Mouse (Mus musculus) forebrain, embryonic 16.5 days (tissue): Measurements from ENCODE around the gene Olfr1359. TPM values are rescaled to one million over a fixed set of nuclear protein-coding genes. Genes with fewer than 3 reads are reported as not detected.
"Not testable (repeated sequence)": the region's sequence is repeated elsewhere in the genome, so short reads cannot be mapped to it uniquely, and the experiment has no call there.

ENCODE experiments used
- ATAC-seq: fragments of 200-750 bp; cut with Nextera tagmentation; 2 replicates; pipeline ENCODE4 v1.8.0; 2017; ENCODE audit warnings: mild to moderate bottlenecking, moderate library complexity
- H3K27ac ChIP-seq: fragments of 300-500 bp; sonication (generic); 2 replicates; pipeline ENCODE4 v1.5.1; 2014; ENCODE audit warnings: low read length, control low read depth
- H3K27me3 ChIP-seq: fragments of 300-500 bp; sonication (generic); replicated peaks from 2 replicates; pipeline ENCODE4 v1.6.1; 2014; ENCODE audit warnings: low read length; ENCODE audit not compliant: control insufficient read depth, insufficient read depth
- H3K36me3 ChIP-seq: fragments of 300-500 bp; sonication (generic); 2 replicates; pipeline ENCODE4 v1.6.1; 2014; ENCODE audit not compliant: control insufficient read depth, insufficient read depth
- H3K4me1 ChIP-seq: fragments of 300-500 bp; sonication (generic); replicated peaks from 2 replicates; pipeline ENCODE4 v1.6.1; 2014; ENCODE audit warnings: low read length; ENCODE audit not compliant: control insufficient read depth, insufficient read depth
- H3K4me2 ChIP-seq: fragments of 300-500 bp; sonication (generic); 2 replicates; pipeline ENCODE4 v1.6.1; 2014; ENCODE audit warnings: mild to moderate bottlenecking, low read length, control low read depth
- H3K4me3 ChIP-seq: fragments of 300-500 bp; sonication (generic); replicated peaks from 2 replicates; pipeline ENCODE4 v1.5.1; 2014; ENCODE audit warnings: mild to moderate bottlenecking, low read length, control low read depth
- H3K9ac ChIP-seq: fragments of 300-500 bp; sonication (generic); replicated peaks from 2 replicates; pipeline ENCODE4 v1.6.1; 2014; ENCODE audit warnings: low read depth, low read length, control low read depth
- H3K9me3 ChIP-seq: fragments of 300-500 bp; sonication (generic); 2 replicates; pipeline ENCODE4 v1.6.1; 2016; ENCODE audit warnings: low read length; ENCODE audit not compliant: control insufficient read depth
- WGBS: fragments of 180-500 bp; shearing (Covaris S2); extraction: QIAGEN DNeasy Blood & Tissue Kit; methylation state at CpG from one replicate; pipeline ENCODE4 v1.1.7; 2014; 5-methylcytosine and 5-hydroxymethylcytosine counted together
- polyA plus RNA-seq: library from polyadenylated mRNA; unstranded; fragments of >200 nt; fragmentation: Nextera tagmentation; extraction: Ambion mirVana; gene quantifications from 2 replicates; pipeline ENCODE4 v1.2.1, GENCODE M21; 2015

Olfr1359 gene
- polyA plus RNA-seq, 1 experiment from 2014 or later: not detected

DNA sequence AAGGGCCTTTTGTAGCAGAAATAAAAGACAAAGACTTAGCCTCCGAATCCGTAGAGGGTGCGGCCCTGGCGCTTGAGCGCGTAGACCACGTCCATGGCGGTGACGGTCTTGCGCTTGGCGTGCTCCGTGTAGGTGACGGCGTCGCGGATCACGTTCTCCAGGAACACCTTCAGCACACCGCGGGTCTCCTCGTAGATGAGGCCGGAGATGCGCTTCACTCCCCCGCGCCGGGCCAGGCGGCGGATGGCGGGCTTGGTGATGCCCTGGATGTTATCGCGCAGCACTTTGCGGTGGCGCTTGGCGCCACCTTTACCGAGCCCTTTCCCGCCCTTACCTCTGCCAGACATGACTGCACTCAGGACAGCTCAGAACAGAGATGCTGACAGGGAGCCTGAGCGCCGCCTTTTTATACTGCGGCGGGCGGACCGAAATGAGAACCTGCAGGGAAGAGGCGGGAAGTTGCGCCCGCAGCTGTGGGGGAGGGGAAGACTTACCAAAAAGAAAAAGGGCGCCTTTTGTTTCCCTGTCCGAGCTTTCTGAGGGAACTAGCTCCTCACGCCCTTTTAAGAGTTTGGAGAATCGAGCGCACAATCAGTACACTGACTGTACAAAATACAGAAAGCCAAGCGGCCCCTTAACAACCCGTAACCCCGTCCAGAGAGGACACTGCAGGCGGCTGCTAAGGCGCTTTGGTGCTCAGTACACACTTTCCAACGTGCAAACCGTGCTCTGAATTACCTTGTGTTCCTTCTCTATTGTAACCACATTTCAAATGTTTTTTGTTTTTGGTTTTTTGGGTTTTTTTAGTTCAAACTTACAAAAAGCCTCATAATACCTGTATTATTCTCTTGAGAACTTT lies 52.5 kb downstream of the Olfr1359 start, which contains the start of gene Hist1h4k:
Hist1h4k (minus strand) TSS at position 347 of the 859 bp plus-strand sequence.
- H3K4me2 ChIP-seq: peak within 1 kb of the TSS; percentile 82
- H3K27ac ChIP-seq: peak within 1 kb of the TSS; percentile 92
- WGBS: under 1% methylated on average over 44 of the region's 56 CpGs
- peak within 1 kb of the TSS; percentile 63 for H3K9ac ChIP-seq
- peak within 1 kb of the TSS; percentile 70 for H3K4me3 ChIP-seq
- H3K27me3 ChIP-seq, H3K9me3 ChIP-seq, H3K36me3 ChIP-seq: not testable (repeated sequence)
- H3K4me1 ChIP-seq: peaks cover 21% of the 10 kb centered on the region
- ATAC-seq: peak; percentile 85

- Histone ChIP-seq H3K4me2 (no peak overlapping the region), H3K36me3 (no peaks in the 10 kb centered on the region), H3K27ac (no peak overlapping the region), H3K4me1 (peaks cover 21% of the 10 kb centered on the region), H3K9ac (no peak overlapping the region), H3K27me3 (no peaks in the 10 kb centered on the region), H3K9me3 (no peaks in the 10 kb centered on the region), H3K4me3 (no peak overlapping the region)
- no peak for ATAC-seq
These were observed 53.5 kb downstream of the Olfr1359 start for GRCm38 (mm10) chr13:21751417-21751816.

DNA sequence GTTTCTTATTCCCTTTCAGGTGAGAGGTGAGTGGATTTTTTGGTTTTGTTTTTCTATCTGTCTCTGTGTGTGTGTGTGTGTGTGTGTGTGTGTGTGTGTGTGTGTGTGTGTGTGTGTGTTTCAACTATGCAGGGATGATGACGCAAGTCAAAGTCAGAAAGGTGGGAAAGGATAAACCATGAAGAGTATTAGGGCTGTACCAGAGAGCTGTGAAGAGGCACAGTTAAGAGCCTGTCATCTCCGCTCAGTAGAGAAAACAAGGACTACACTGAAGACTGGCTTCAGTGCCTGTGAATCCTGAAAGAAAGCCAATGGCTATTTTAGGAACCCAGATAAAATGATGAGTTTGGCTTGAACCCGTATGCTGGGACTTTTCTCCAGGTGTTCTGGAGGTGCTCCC lies 53.9 kb downstream of the Olfr1359 start:
- 72% methylated on average over 3 of the region's 3 CpGs for WGBS
- H3K4me1 ChIP-seq: peaks cover 21% of the 10 kb centered on the region
- no peak overlapping the region for H3K27ac ChIP-seq
- no peaks in the 10 kb centered on the region for H3K9me3 ChIP-seq
- no peak overlapping the region for H3K4me3 ChIP-seq
- H3K27me3 ChIP-seq: no peaks in the 10 kb centered on the region
- no peak for ATAC-seq
- no peaks in the 10 kb centered on the region for H3K36me3 ChIP-seq
- H3K9ac ChIP-seq: no peak overlapping the region
- no peak overlapping the region for H3K4me2 ChIP-seq

- Histone ChIP-seq H3K4me2 (peak overlapping the region; percentile 25; the same call in 1 of the 2 replicates), H3K9me3 (no peaks in the 10 kb centered on the region), H3K9ac (no peak overlapping the region; the same call in 1 of the 2 replicates), H3K27me3 (no peaks in the 10 kb centered on the region), H3K36me3 (no peaks in the 10 kb centered on the region), H3K4me3 (no peak overlapping the region), H3K27ac (peak overlapping the region; percentile 37; the same call in 1 of the 2 replicates), H3K4me1 (peaks cover 19% of the 10 kb centered on the region)
- no peak for ATAC-seq
- WGBS: 42% methylated on average over 3 of the region's 3 CpGs
These were observed 54.4 kb downstream of the Olfr1359 start for GRCm38 (mm10) chr13:21752356-21752755.

DNA sequence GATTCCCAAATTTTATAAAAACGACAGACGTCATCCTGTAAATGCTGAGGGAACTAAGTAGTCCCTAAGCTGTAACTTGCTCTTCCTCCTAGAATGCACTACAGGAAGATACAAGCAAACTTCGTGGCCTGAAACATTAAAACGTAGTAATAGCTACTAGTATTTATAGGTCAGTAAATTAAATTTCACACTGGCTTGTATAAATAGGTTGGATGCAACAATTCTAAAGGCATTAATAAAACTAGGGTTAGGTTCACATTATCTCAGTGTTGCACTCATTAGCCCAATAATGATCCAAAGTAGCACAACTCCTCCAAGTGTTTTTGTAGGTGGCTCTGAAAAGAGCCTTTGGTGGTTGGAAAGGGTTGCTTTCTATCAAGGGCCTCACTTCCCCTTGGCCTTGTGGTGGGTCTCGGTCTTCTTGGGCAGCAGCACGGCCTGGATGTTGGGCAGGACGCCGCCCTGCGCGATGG lies 55.2 kb downstream of the Olfr1359 start:
- Histone ChIP-seq H3K4me1 (peaks cover 16% of the 10 kb centered on the region), H3K9me3 (no peaks in the 10 kb centered on the region), H3K4me3 (peak overlapping the region; percentile 51), H3K4me2 (peak overlapping the region; percentile 85), H3K27me3 (no peaks in the 10 kb centered on the region), H3K9ac (peak overlapping the region; percentile 64), H3K36me3 (no peaks in the 10 kb centered on the region), H3K27ac (peak overlapping the region; percentile 94)
- no peak for ATAC-seq
- WGBS: 1% methylated on average over 10 of the region's 10 CpGs

DNA sequence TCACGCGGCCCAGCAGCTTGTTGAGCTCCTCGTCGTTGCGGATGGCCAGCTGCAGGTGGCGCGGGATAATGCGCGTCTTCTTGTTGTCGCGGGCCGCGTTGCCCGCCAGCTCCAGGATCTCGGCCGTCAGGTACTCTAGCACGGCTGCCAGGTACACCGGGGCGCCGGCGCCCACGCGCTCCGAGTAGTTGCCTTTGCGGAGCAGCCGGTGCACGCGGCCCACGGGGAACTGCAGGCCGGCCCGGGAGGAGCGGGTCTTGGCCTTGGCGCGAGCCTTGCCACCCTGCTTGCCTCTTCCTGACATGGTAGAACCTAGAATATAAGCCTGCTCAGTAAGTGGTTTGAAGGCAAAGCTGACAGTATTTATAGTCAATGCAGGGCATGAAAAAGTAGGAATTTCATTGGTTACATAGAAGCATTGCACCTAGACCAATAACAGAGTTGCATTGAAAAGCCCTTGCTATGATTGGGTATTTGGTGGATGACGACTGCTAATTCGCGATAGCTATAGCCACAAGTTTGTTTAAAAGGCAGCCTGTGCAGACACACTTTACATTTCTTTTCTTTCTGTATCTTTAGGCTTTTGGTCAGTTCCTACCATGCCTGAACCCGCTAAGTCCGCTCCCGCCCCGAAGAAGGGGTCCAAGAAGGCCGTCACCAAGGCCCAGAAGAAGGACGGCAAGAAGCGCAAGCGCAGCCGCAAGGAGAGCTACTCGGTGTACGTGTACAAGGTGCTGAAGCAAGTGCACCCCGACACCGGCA lies 55.8 kb downstream of the Olfr1359 start, which contains the start of the genes Hist1h2ak and Hist1h2bn:
Hist1h2ak (minus strand) TSS at position 304 of the 762 bp plus-strand sequence.
Hist1h2bn (plus strand) TSS at position 600 of the 762 bp plus-strand sequence.
- Histone ChIP-seq H3K9ac (peak within 1 kb of the TSS; percentile 64), H3K4me1 (peaks cover 13% of the 10 kb centered on the region), H3K4me3 (peak within 1 kb of the TSS; percentile 51), H3K4me2 (peak within 1 kb of the TSS; percentile 85), H3K27ac (peak within 1 kb of the TSS; percentile 94)
- WGBS: under 1% methylated on average over 32 of the region's 50 CpGs
- ATAC-seq: peak; percentile 95
- H3K27me3 ChIP-seq, H3K9me3 ChIP-seq, H3K36me3 ChIP-seq: not testable (repeated sequence)

GRCm38 (mm10) chr13:21754294-21755001 lies 56.5 kb downstream of the Olfr1359 start:
- WGBS: 0% methylated on average over 8 of the region's 26 CpGs
- not testable (repeated sequence) for H3K9me3 ChIP-seq, H3K36me3 ChIP-seq, H3K27me3 ChIP-seq, ATAC-seq
- H3K4me1 ChIP-seq: peaks cover 11% of the 10 kb centered on the region
- H3K27ac ChIP-seq: peak overlapping the region; percentile 86
- H3K4me3 ChIP-seq: peak overlapping the region; percentile 51
- H3K9ac ChIP-seq: 0 out of 2 replicates have a peak overlapping the region, but pooled peaks have one; percentile 29
- peak overlapping the region; percentile 66 for H3K4me2 ChIP-seq

- H3K4me1 ChIP-seq: peaks cover 11% of the 10 kb centered on the region
- H3K9me3 ChIP-seq: no peaks in the 10 kb centered on the region
- WGBS: 61% methylated on average over 1 of the region's 1 CpGs
- H3K36me3 ChIP-seq: no peaks in the 10 kb centered on the region
- H3K27me3 ChIP-seq: no peaks in the 10 kb centered on the region
- no peak overlapping the region for H3K4me2 ChIP-seq
- H3K4me3 ChIP-seq: no peak overlapping the region
- H3K27ac ChIP-seq: no peak overlapping the region
- ATAC-seq: no peak
- H3K9ac ChIP-seq: no peak overlapping the region
These were observed 57.8 kb downstream of the Olfr1359 start for GRCm38 (mm10) chr13:21755707-21756106.
